Mouse (Mus musculus) E14TG2a.4 (cell line): Measurements from ENCODE around the gene Nxpe5.

Experiments used
- CTCF ChIP-seq: conservative IDR thresholded peaks from 2 replicates; pipeline ENCODE4 v1.5.1; 2014; ENCODE audit warnings: low read length
- POU5F1 ChIP-seq: IDR thresholded peaks from 2 replicates; pipeline ENCODE4 v1.6.1; 2014; ENCODE audit warnings: low read length, borderline replicate concordance

- TF ChIP-seq CTCF: no peak
- TF ChIP-seq POU5F1: no peak
Observed at GRCm38 (mm10) chr5:138255353-138256093, 29.8 kb downstream of the Nxpe5 start, which contains the start of gene Lamtor4.
